Mouse (Mus musculus): ENCODE measurements around the gene Mapt.

- no peak for TF ChIP-seq POLR2A (IDR thresholded peaks at IDR 0.05; ENCODE audit: low read depth, low read length)
- no peak for TF ChIP-seq CTCF (IDR thresholded peaks at IDR 0.05; ENCODE audit: extremely low read depth, insufficient read length, insufficient replicate concordance, low read depth, low read length)
These were observed 64.0 kb downstream of the Mapt start for GRCm38 (mm10) chr11:104295145-104295544.
